Mouse (Mus musculus) embryonic facial prominence, embryonic 10.5 days (tissue): ENCODE results near the gene Fam69a. TPM values are rescaled to one million over a fixed set of nuclear protein-coding genes. Genes with fewer than 3 reads are reported as not detected.

Experiments used
- DNase-seq: peaks from one replicate; pipeline ENCODE4 v3.0.0-alpha.2; 2017; ENCODE audit warnings: low spot score
- H3K27ac ChIP-seq: fragments of 300-500 bp; sonication (generic); replicated peaks from 2 replicates; pipeline ENCODE4 v1.5.1; 2016; ENCODE audit warnings: mild to moderate bottlenecking
- H3K27me3 ChIP-seq: fragments of 300-500 bp; sonication (generic); replicated peaks from 2 replicates; pipeline ENCODE4 v1.6.1; 2016; ENCODE audit warnings: low read depth, mild to moderate bottlenecking; ENCODE audit not compliant: poor library complexity, severe bottlenecking
- H3K36me3 ChIP-seq: fragments of 300-500 bp; sonication (generic); replicated peaks from 2 replicates; pipeline ENCODE4 v1.6.1; 2016; ENCODE audit warnings: mild to moderate bottlenecking, moderate library complexity
- H3K4me1 ChIP-seq: fragments of 300-500 bp; sonication (generic); 2 replicates; pipeline ENCODE4 v1.6.1; 2016
- H3K4me3 ChIP-seq: fragments of 300-500 bp; sonication (generic); 2 replicates; pipeline ENCODE4 v1.5.1; 2016; ENCODE audit warnings: mild to moderate bottlenecking, moderate library complexity
- H3K9me3 ChIP-seq: fragments of 300-500 bp; sonication (generic); 2 replicates; pipeline ENCODE4 v1.6.1; 2016; ENCODE audit warnings: mild to moderate bottlenecking
- WGBS: fragments of 180-500 bp; shearing (Covaris S2); methylation state at CpG from one replicate; pipeline ENCODE4 v1.1.7; 2016; 5-methylcytosine and 5-hydroxymethylcytosine counted together
- polyA plus RNA-seq: library from polyadenylated mRNA; unstranded; fragments of >200 nt; fragmentation: Nextera tagmentation; extraction: Ambion mirVana; gene quantifications from 2 replicates; pipeline ENCODE4 v1.2.1, GENCODE M21; 2016

The Fam69a gene
- polyA plus RNA-seq, 1 experiment from 2014 or later, result 16.7 TPM

DNA sequence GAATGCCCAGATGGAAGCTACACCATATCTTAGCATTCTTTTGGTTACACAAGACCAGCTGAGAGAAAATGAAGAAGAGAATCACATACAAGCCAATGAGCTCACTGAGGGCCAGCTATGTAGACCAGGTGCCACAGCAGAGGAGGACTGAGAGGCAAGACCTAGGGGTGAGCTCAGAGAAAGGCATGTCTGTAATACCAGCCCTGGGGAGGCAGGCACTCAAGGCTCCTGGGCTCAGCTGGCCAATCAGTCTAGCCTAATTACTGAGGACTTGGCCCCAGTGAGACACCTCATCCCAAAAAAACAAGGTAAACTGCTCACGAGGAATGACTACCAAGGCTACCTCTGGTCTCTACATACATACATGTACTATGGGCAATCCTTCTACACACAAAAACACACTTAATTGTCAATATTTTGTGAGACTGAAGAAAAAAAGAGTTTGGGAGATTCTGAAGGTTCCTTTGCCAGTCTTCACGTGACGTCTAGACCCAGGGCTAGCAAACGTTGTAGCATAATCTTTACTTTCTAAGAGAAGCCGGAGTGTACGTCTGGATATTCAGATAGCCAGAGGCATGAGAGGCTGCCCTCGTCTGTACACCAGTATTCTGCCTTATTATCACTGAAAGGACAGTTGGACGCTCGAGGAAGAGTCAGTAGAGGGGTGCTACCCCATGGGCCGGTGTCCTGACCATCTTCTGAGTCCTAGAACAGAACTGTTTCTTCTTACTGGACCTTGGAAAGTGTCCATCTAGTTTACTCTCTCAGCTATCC is 51.9 kb downstream of the Fam69a start:
- H3K9me3 ChIP-seq, result no peaks in the 10 kb centered on the region
- 88% methylated on average over 10 of the region's 10 CpGs for WGBS
- no peaks in the 10 kb centered on the region for H3K27me3 ChIP-seq
- DNase-seq, result no peak
- no peak overlapping the region for H3K27ac ChIP-seq
- H3K4me1 ChIP-seq, result peaks cover 16% of the 10 kb centered on the region
- no peak overlapping the region for H3K4me3 ChIP-seq
- no peaks in the 10 kb centered on the region for H3K36me3 ChIP-seq

DNA sequence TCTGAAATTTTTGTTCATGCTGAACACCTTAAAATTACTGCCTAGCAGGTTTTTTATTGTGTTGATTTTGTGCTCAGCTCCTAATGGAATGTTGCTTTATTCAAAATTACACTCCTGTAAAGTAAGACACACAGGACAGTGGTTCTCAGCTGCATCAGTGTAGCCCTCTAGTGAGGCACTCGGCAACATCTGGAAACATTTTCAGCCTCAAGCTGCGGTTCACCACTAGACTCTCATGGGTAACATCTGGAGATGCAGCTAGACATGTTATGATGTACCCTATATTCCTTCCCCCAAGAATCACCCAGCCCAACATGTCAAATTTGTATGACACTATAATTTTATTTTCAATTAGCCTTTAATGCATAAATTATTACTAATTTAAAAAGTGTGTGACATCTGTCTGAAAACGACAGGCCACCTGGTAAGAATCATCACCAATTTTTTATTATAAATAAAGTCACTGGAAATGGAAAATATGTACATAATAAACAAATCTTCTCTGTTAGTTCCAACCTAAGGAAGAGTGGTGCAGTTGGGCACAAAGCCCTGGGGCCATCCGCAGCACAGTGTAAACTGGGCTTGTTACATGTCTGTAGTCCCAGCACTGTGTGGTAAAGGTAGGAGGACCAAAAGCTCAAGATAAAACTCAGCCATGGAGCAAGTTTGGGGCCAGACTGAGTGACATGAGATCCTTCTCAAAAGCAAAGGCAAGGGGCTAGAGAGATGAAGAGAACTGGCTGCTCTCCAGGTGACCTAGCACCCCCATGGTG is 53.5 kb downstream of the Fam69a start:
- Histone ChIP-seq H3K27me3 (no peaks in the 10 kb centered on the region), H3K9me3 (no peaks in the 10 kb centered on the region), H3K4me3 (no peak overlapping the region), H3K27ac (no peak overlapping the region), H3K36me3 (no peaks in the 10 kb centered on the region), H3K4me1 (peaks cover 11% of the 10 kb centered on the region)
- peak; percentile 46 for DNase-seq
- 62% methylated on average over 4 of the region's 4 CpGs for WGBS

DNA sequence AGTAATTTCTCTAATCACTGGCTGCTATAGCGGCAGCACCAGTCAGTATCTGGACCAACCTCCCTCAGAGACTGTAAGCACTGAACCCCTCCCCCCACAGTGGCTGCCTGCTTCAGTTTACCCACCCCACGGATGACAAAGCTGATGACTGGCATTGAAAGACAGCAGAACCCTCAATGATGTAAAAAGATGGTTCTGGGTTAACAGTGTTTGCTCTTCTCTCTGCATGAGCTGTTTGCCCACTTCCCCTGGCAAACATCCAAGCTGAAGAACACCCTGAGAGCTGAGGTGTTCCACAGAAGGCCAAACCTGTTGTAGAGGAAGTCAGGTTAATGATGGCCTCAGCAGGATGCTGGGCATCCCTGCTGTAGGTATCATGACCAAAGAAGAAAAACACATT is 54.3 kb downstream of the Fam69a start:
- no peaks in the 10 kb centered on the region for H3K36me3 ChIP-seq
- no peak for DNase-seq
- H3K27ac ChIP-seq, result no peak overlapping the region; the same call in 1 of the 2 replicates
- no peaks in the 10 kb centered on the region for H3K27me3 ChIP-seq
- no peak overlapping the region for H3K4me3 ChIP-seq
- no peaks in the 10 kb centered on the region for H3K9me3 ChIP-seq
- WGBS, result 48% methylated on average over 2 of the region's 2 CpGs
- H3K4me1 ChIP-seq, result peaks cover 11% of the 10 kb centered on the region

DNA sequence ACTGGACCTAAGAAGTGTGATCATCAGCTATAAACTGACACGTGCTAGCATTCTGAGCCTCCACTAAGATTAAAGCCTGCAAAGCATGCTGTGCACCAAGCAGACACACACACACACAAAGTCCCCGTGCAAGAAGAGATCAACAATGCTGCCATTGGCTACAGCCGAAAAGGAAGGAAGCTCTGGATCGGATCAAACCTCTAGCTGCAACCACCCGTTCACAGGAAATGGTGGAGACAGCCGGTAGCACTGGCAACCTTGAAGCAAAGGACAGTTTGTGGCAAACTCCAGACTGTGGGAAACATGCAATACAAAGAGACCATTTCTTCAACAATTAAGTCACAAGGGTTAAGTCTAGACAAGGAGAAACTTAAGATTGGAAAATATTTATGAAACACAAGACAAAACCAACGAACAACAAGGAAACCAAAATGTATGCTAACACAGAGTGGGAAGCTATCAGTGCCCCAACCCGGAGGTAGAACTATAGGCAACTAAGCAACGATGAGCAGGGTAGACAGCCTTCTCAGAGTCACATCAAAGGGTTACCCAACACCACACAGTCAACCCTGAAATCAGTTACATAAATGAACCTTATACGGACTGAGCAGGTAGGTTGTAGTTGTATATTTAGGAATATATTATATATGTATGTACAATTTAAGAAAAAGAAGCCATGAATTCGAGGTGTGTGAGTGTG is 60.2 kb downstream of the Fam69a start:
- Histone ChIP-seq H3K36me3 (no peaks in the 10 kb centered on the region), H3K27ac (no peak overlapping the region), H3K4me1 (0 out of 2 replicates have a peak, but pooled peaks cover 3% of the 10 kb centered on the region), H3K9me3 (no peaks in the 10 kb centered on the region), H3K27me3 (no peaks in the 10 kb centered on the region), H3K4me3 (no peak overlapping the region)
- WGBS, result 75% methylated on average over 11 of the region's 11 CpGs
- no peak for DNase-seq

DNA sequence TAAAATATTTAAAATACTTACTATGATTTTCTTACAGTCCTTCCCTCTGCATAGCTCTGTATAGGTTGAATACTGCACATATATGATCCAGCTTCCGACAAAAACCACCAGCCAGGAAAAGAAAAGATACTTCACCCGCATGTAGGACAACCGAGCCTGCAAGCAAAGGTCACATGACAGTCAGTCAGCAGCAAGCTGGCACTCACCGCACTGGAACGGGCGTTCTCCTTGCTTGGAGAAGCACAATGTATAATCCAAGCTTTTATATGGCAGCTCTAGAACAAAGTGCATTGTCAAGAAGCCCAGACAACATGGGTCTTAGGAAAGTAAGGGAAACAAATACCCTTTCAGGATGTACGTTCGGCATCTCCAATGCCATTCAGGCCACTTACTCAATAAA is 62.3 kb downstream of the Fam69a start:
- Histone ChIP-seq H3K27ac (no peak overlapping the region), H3K4me3 (no peak overlapping the region), H3K36me3 (no peaks in the 10 kb centered on the region), H3K9me3 (no peaks in the 10 kb centered on the region), H3K4me1 (0 out of 2 replicates have a peak, but pooled peaks cover 3% of the 10 kb centered on the region), H3K27me3 (no peaks in the 10 kb centered on the region)
- DNase-seq, result no peak
- WGBS, result 85% methylated on average over 8 of the region's 8 CpGs

DNA sequence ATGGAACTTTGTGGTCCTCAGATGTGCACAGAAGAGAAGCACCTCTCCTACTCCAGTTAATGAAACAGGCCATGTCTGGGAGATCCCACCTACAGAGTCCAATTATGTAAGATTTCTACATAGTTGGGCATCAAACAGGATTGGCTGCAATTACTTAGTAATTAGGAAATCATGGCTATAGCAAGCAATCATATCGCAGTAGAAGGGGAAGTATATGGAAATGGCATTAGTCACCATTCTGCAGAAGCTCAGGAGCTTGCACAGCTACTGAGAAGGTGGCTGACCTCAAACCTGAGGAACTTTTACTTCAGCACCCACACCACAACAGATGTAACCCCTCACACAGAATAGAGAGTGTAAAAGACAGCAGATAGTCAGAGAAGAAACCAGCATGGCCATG is 64.0 kb downstream of the Fam69a start:
- 88% methylated on average over 1 of the region's 1 CpGs for WGBS
- no peak overlapping the region for H3K27ac ChIP-seq
- H3K4me1 ChIP-seq, result 0 out of 2 replicates have a peak, but pooled peaks cover 3% of the 10 kb centered on the region
- no peaks in the 10 kb centered on the region for H3K9me3 ChIP-seq
- no peaks in the 10 kb centered on the region for H3K27me3 ChIP-seq
- no peak overlapping the region for H3K4me3 ChIP-seq
- no peak for DNase-seq
- H3K36me3 ChIP-seq, result no peaks in the 10 kb centered on the region

DNA sequence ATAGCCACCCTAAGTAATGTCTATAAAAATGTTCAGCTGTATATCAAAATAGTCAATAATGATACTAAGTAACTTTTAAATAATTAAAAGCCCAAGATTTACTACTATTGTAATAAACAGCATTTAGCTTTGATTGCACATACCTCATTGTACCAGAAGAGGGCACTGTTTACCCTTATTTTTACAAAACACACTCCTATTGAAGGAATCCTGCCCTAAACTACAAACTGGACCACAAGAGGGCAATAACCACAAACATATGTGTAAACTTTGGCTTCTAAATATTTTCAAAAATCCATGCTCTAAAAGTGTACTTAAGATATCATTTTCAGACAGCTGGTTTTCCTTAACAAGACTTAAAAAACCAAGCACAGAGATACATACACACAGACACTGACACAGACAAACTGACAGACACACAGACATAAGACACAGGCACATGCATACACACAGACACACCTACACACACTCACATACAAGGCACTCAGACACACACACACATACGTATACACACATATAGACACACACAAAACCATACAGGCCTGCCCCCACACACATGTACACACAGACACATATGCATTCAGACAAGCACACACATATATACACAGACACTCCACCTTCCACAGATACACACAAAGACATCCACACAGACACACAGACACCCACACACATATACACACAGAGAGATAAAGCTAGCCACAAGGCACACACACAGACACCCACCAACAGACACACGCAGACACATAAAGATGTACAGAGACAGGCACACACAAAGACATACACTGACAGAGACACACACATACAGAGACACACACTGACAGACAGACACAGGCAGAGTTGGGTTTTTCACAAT is 65.3 kb downstream of the Fam69a start:
- H3K4me1 ChIP-seq, result 0 out of 2 replicates have a peak, but pooled peaks cover 3% of the 10 kb centered on the region
- H3K27me3 ChIP-seq, result no peaks in the 10 kb centered on the region
- no peak overlapping the region for H3K4me3 ChIP-seq
- no peaks in the 10 kb centered on the region for H3K36me3 ChIP-seq
- no peaks in the 10 kb centered on the region for H3K9me3 ChIP-seq
- no peak for DNase-seq
- WGBS, result 79% methylated on average over 2 of the region's 2 CpGs
- H3K27ac ChIP-seq, result no peak overlapping the region

DNA sequence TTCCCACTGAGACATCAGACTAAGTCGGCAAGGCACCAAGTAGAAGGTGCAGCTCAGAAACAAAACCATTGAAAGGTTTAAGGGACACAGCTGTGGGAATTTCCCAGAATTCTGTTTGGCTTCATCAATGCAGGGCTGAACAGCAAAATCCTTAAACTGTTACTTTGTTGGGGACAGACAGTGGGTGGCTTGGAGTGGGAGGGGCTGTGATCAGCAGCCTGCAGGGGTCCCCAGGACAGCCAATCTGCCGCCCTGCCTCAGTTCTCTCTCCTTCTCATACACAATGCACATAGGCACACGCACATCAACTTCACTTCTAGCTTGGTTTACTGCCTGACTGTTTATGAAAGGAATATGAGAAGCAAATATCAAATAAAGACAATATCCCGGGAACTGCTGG is 71.6 kb downstream of the Fam69a start:
- 44% methylated on average over 4 of the region's 4 CpGs for WGBS
- Histone ChIP-seq H3K36me3 (peaks cover 8% of the 10 kb centered on the region), H3K4me3 (no peak overlapping the region), H3K27ac (no peak overlapping the region), H3K27me3 (no peaks in the 10 kb centered on the region), H3K9me3 (no peaks in the 10 kb centered on the region), H3K4me1 (no peaks in the 10 kb centered on the region)
- DNase-seq, result no peak

DNA sequence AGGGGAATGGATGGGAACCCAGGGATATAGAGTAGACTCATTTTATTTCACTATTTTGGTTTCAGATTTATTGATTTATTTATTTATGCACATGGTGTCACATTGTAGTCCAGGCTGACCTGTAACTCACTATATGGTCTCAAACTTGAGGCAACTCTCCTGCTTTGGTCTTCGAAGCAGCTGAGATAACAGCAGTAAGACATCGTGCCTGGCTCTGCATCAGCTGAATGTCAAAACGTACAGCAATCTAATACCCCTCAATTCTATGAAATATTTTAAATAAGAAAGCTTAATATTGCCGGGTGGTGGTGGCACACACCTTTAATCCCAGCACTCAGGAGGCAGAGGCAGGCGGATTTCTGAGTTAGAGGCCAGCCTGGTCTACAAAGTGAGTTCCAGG is 75.9 kb downstream of the Fam69a start:
- Histone ChIP-seq H3K4me1 (no peaks in the 10 kb centered on the region), H3K36me3 (peaks cover 50% of the 10 kb centered on the region), H3K9me3 (no peaks in the 10 kb centered on the region), H3K4me3 (no peak overlapping the region), H3K27me3 (no peaks in the 10 kb centered on the region), H3K27ac (no peak overlapping the region)
- no peak for DNase-seq
- WGBS, result 90% methylated on average over 5 of the region's 5 CpGs

DNA sequence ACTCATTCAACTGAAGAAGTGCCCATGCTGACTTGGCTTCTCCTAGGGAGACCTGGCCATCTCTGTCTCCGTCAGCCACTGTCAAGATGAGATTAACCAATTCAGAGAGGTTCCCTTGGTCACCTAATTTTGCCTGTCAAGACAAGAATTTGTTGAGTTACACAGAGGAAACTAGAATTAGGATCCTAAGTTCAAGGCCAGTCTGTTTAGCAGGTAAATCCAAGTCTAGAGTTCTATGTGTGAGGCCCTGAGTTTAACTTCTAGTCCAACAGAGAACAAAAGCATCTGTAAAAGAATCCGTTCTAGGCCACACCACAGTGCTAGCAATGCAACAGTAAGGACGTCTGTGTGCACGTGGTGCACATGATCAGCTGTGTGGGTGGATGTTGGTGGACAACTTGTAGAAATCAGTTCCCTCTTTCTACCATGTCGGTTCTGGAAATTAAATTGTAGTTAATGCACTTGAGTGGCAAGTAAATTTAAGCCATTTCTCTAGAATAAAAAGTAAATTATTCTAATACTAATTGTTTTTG is 76.7 kb downstream of the Fam69a start:
- H3K4me1 ChIP-seq, result no peaks in the 10 kb centered on the region
- peaks cover 59% of the 10 kb centered on the region for H3K36me3 ChIP-seq
- no peaks in the 10 kb centered on the region for H3K27me3 ChIP-seq
- H3K4me3 ChIP-seq, result no peak overlapping the region
- H3K9me3 ChIP-seq, result no peaks in the 10 kb centered on the region
- WGBS, result 67% methylated on average over 5 of the region's 5 CpGs
- H3K27ac ChIP-seq, result no peak overlapping the region
- no peak for DNase-seq

DNA sequence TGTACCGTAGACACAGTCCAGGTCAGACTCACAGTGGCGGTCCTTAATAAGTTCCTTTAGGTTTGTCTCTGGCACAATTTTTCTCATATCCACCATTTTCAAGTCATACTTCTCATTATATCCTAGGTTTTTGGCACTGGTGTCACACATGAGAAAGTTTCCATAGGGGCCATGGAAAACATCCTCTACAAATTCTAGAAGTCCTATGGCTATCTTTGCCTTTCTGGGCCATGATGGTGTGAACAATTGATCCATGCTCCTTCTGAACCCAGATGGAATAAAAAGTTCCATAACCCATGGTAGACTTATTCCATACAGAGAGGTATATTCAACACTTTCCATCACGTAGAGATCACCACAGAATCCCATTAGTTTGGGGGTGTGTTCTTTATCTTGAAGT is 77.2 kb downstream of the Fam69a start:
- WGBS, result 88% methylated on average over 3 of the region's 3 CpGs

More for the DNA sequence above, 77.2 kb downstream of the Fam69a start:
- H3K36me3 ChIP-seq, result peaks cover 64% of the 10 kb centered on the region
- H3K4me1 ChIP-seq, result no peaks in the 10 kb centered on the region
- no peak for DNase-seq
- H3K4me3 ChIP-seq, result no peak overlapping the region
- H3K27ac ChIP-seq, result no peak overlapping the region
- H3K27me3 ChIP-seq, result no peaks in the 10 kb centered on the region
- no peaks in the 10 kb centered on the region for H3K9me3 ChIP-seq
